Mouse (Mus musculus) lung, adult 2 months (tissue): ENCODE results near the gene Grm7.

Experiments used
- CTCF ChIP-seq: fragments of 200-500 bp; IDR thresholded peaks from 2 replicates; pipeline ENCODE4 v1.5.1; 2011; ENCODE audit warnings: mild to moderate bottlenecking, low read length, control low read depth; ENCODE audit not compliant: insufficient read depth
- POLR2A ChIP-seq: fragments of 200-500 bp; IDR thresholded peaks from 2 replicates; pipeline ENCODE4 v1.6.1; 2011; ENCODE audit warnings: low read depth, mild to moderate bottlenecking, control low read depth, low read length, borderline replicate concordance; ENCODE audit errors: extremely low read depth

DNA sequence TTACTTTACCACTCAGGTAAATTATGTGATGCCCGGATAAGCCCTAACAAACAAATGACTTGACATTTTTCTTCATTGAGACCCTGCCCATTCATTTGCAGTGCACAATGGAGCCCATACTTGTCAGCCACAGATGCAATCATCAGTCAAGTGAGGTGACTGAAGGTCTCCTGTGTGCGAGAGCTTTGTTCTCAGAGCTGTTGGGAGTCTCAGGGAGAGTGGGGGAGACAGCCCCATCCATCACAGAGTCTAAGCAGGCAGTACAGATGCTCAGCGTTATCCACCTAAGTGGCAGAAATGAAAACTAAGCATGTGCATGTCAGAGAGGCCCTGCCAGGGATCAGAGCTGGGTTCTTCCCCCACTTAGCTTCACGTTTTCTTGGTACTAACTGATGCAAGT lies 631.3 kb downstream of the Grm7 start:
- no peak for TF ChIP-seq CTCF
- TF ChIP-seq POLR2A = no peak
